Comparison of ENCODE assay signal across 27 mouse cellular contexts in the genomic region with DNA sequence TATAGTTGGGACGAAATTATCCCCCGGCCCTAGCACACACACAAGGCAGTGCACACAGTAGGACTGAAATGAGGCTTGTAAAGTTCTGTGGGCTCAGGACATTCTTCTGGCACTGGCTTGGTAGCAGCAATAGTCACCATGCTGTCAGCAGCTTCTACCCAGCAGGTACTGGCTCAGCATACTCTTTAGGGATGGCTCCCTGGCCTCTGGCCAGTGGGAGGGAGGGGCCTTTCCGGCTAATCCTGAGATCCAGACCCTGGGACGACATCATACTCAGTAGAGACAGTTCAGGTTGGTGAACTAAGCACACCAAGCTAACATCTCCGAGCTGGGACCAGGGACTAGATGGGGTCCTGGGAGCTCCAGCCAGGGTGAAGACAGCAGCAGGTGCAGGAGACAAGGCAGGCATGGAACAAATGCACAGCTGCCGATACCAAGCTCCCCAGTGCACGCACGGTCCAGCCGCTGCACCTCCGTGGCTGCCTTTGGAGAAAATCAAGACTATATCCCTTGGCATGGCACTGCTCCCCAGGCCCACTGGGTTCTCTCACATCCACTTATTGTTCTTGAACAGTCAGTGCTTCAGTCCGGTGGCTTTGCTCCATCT. TPM values are rescaled to one million over a fixed set of nuclear protein-coding genes. Genes with fewer than 3 reads are reported as not detected.
A peak's percentile ranks its signal among the peaks of the same experiment; 100 is the strongest.
DNase-seq lines count a peak whose midpoint lies in the region; ATAC-seq and TF ChIP-seq lines count a peak whose summit lies in the region.
"Had no signal": no experiment of that assay in that cellular context is flagged by ENCODE, and none has a peak within 500 bp of the region (broad histone marks: within the 10 kb centered on the region; RNA-seq: fewer than 3 reads in every experiment).

No protein-coding gene starts in this region.

- H3K4me2 ChIP-seq in neural tube, embryonic 13.5 days, result no peak overlapping the region
- no peak overlapping the region for H3K4me2 ChIP-seq in neural tube, embryonic 15.5 days
- no peak overlapping the region for H3K4me2 ChIP-seq in myocyte (ENCODE audit: low read depth)
- H3K4me2 ChIP-seq: heart, embryonic 13.5 days; hindbrain, embryonic 12.5 days; liver, embryonic 11.5 days; midbrain, embryonic 13.5 days; neural tube, embryonic 12.5 days had no signal

- no peak overlapping the region for H3K9ac ChIP-seq in neural tube, embryonic 13.5 days
- H3K9ac ChIP-seq in neural tube, embryonic 15.5 days (replicated peaks), result no peak overlapping the region
- H3K9ac ChIP-seq: heart, embryonic 13.5 days; hindbrain, embryonic 12.5 days; midbrain, embryonic 13.5 days; neural tube, embryonic 12.5 days had no signal

- TF ChIP-seq CTCF in gastrocnemius, adult 2 months (IDR thresholded peaks at IDR 0.05), result no peak
- TF ChIP-seq CTCF in left cerebral cortex, adult 2 months (IDR thresholded peaks at IDR 0.05), result no peak

- H3K79me2 ChIP-seq in myocyte (ENCODE audit: control insufficient read depth, insufficient read depth), result no peaks in the 10 kb centered on the region

- H3K27me3 ChIP-seq in neural tube, embryonic 13.5 days, result no peaks in the 10 kb centered on the region
- no peaks in the 10 kb centered on the region for H3K27me3 ChIP-seq in neural tube, embryonic 15.5 days (replicated peaks)
- H3K27me3 ChIP-seq in myocyte (ENCODE audit: control insufficient read depth, insufficient read depth, insufficient read length), result no peaks in the 10 kb centered on the region
- H3K27me3 ChIP-seq: hindbrain, embryonic 12.5 days; neural tube, embryonic 12.5 days; Patski had no signal

- DNase-seq in gastrocnemius, adult 2 months, result no peak
- no peak for DNase-seq in gastrocnemius, adult 8-10 months (ENCODE audit: low spot score in 2 of 2)
- DNase-seq in left cerebral cortex, adult 2 months (ENCODE audit: extremely low spot score in 1 of 2, low spot score in 2 of 2), result no peak
- DNase-seq in left cerebral cortex, postnatal 14 days (ENCODE audit: low spot score in 2 of 2), result no peak
- no peak for DNase-seq in frontal cortex, postnatal 10 days (ENCODE audit: low spot score in 2 of 2)
- DNase-seq: adrenal gland, adult 2 months; cerebellum, adult 8-10 months; gastrocnemius, postnatal 14 days; heart, adult 11 months; kidney, adult 2 months; kidney, postnatal 14 days; layer of hippocampus, postnatal 36 days; lung, adult 18-20 months; thymus, adult 2 months; thymus, postnatal 4 days had no signal

- H3ac ChIP-seq in myocyte (ENCODE audit: control insufficient read depth, insufficient read length), result no peak overlapping the region

- ATAC-seq in neural tube, embryonic 13.5 days (ENCODE audit: low read depth), result no peak
- ATAC-seq in neural tube, embryonic 15.5 days (ENCODE audit: low FRiP score), result no peak
- ATAC-seq: midbrain, embryonic 13.5 days; Patski had no signal

- no peak overlapping the region for H3K4me3 ChIP-seq in gastrocnemius, adult 2 months
- H3K4me3 ChIP-seq in left cerebral cortex, adult 2 months, result no peak overlapping the region
- no peak overlapping the region for H3K4me3 ChIP-seq in neural tube, embryonic 13.5 days
- H3K4me3 ChIP-seq in neural tube, embryonic 15.5 days (replicated peaks), result no peak overlapping the region
- no peak overlapping the region for H3K4me3 ChIP-seq in myocyte
- H3K4me3 ChIP-seq: heart, embryonic 13.5 days; hindbrain, embryonic 12.5 days; midbrain, embryonic 13.5 days; neural tube, embryonic 12.5 days had no signal

- H3K9me3 ChIP-seq in neural tube, embryonic 13.5 days, result no peaks in the 10 kb centered on the region
- H3K9me3 ChIP-seq in neural tube, embryonic 15.5 days (replicated peaks), result no peaks in the 10 kb centered on the region
- H3K9me3 ChIP-seq: heart, embryonic 13.5 days; hindbrain, embryonic 12.5 days; midbrain, embryonic 13.5 days; neural tube, embryonic 12.5 days had no signal

- intact Hi-C loops in gastrocnemius, adult 2 months (cut with DNase I), result no loop called here
- intact Hi-C loops in left cerebral cortex, adult 2 months (cut with DNase I), result no loop called here
- intact Hi-C loops in left cerebral cortex, postnatal 14 days (cut with DNase I), result no loop called here

- WGBS in neural tube, embryonic 13.5 days, result 76% methylated on average over 11 of the region's 11 CpGs
- 70% methylated on average over 11 of the region's 11 CpGs for whole genome bisulfite sequencing in neural tube, embryonic 15.5 days

- H3K36me3 ChIP-seq in neural tube, embryonic 13.5 days, result no peaks in the 10 kb centered on the region
- no peaks in the 10 kb centered on the region for H3K36me3 ChIP-seq in neural tube, embryonic 15.5 days
- no peaks in the 10 kb centered on the region for H3K36me3 ChIP-seq in myocyte (ENCODE audit: control insufficient read depth, insufficient read depth)
- H3K36me3 ChIP-seq: heart, embryonic 13.5 days; hindbrain, embryonic 12.5 days; midbrain, embryonic 13.5 days; neural tube, embryonic 12.5 days had no signal

- H3K27ac ChIP-seq in gastrocnemius, adult 2 months, result peak overlapping the region; percentile 85
- peak overlapping the region; percentile 12; the same call in 1 of the 2 replicates for H3K27ac ChIP-seq in left cerebral cortex, adult 2 months
- H3K27ac ChIP-seq in neural tube, embryonic 13.5 days (replicated peaks), result peak overlapping the region; percentile 3; the same call in 1 of the 2 replicates
- no peak overlapping the region for H3K27ac ChIP-seq in neural tube, embryonic 15.5 days (replicated peaks)
- H3K27ac ChIP-seq: heart, embryonic 13.5 days; hindbrain, embryonic 12.5 days; midbrain, embryonic 13.5 days; neural tube, embryonic 12.5 days had no signal

- no peak for TF ChIP-seq POLR2A in myocyte (IDR thresholded peaks at IDR 0.05; ENCODE audit: insufficient read length, low read depth)

- peaks cover 79% of the 10 kb centered on the region for H3K4me1 ChIP-seq in neural tube, embryonic 13.5 days (replicated peaks)
- H3K4me1 ChIP-seq in neural tube, embryonic 15.5 days, result peaks cover 42% of the 10 kb centered on the region

TF ChIP-seq in myocyte, 11 proteins besides CTCF, POLR2A, EP300 and RAD21:
- TF ChIP-seq USF1 (IDR thresholded peaks at IDR 0.05; ENCODE audit: low read depth) (no peak), MYOG (IDR thresholded peaks at IDR 0.05; ENCODE audit: control insufficient read depth in 1 of 3, insufficient read depth in 1 of 3, insufficient read length in 2 of 3, low read depth in 2 of 3) (peak in 2 of 3 experiments; percentile 70 to 83), TCF3 (IDR thresholded peaks at IDR 0.05; ENCODE audit: insufficient read length, low read depth) (peak; percentile 13), MYOD1 (IDR thresholded peaks at IDR 0.05; ENCODE audit: control insufficient read depth in 1 of 3, insufficient read length in 2 of 3, low read depth in 2 of 3) (peak in 2 of 3 experiments; percentile 70 to 82), SRF (IDR thresholded peaks at IDR 0.05; ENCODE audit: control insufficient read depth, insufficient read length, low read depth) (no peak)

RNA-seq across cellular contexts. Expression of gene Pde2a, which starts 42.3 kb away (rescaled TPM):
- total RNA-seq in gastrocnemius, adult 2 months (2021), result 10 to 100 TPM; 21.2 to 28.5 TPM
- 10 to 100 TPM; 15.2 to 22.9 (median 18.4) TPM for total RNA-seq in gastrocnemius, adult 8-10 months (2022)
- 100 to 1,000 TPM; 372 to 375 TPM for total RNA-seq in left cerebral cortex, adult 2 months (2021)
- 100 to 1,000 TPM; 349 to 363 TPM for total RNA-seq in left cerebral cortex, postnatal 14 days (2021)
- 43.6 TPM in 2 replicates for polyA plus RNA-seq in neural tube, embryonic 13.5 days (2015; fragmentation: Nextera tagmentation; extraction: Ambion mirVana)
- 27.9 and 28.5 TPM in 2 replicates for polyA plus RNA-seq in neural tube, embryonic 15.5 days (2015; fragmentation: Nextera tagmentation; extraction: Ambion mirVana)
- polyA plus RNA-seq in myocyte (2012; fragmentation: generic; extraction: Trizol), result 49.3 TPM

RNA-seq across cellular contexts. Expression of gene Gm45837, which starts 53.1 kb away (rescaled TPM):
- not detected for total RNA-seq in gastrocnemius, adult 2 months (2021)
- 1 to 10 TPM in 2 of 4 experiments, not detected in 2; 3.8 to 4.1 TPM for total RNA-seq in gastrocnemius, adult 8-10 months (2022)
- total RNA-seq in left cerebral cortex, adult 2 months (2021), result 1 to 10 TPM; 1.6 to 3.4 TPM
- not detected for total RNA-seq in left cerebral cortex, postnatal 14 days (2021)
- polyA plus RNA-seq in neural tube, embryonic 13.5 days (2015; fragmentation: Nextera tagmentation; extraction: Ambion mirVana), result not detected in 2 replicates
- 0.99 TPM in 1 of 2 replicates, not detected in the other for polyA plus RNA-seq in neural tube, embryonic 15.5 days (2015; fragmentation: Nextera tagmentation; extraction: Ambion mirVana)
- 0.55 TPM for polyA plus RNA-seq in myocyte (2012; fragmentation: generic; extraction: Trizol)
- total RNA-seq: adrenal gland, adult 2 months; ES-E14; heart, postnatal 14 days had no signal
- polyA plus RNA-seq: forebrain, embryonic 11.5 days; heart, embryonic 13.5 days; hindbrain, embryonic 12.5 days; kidney, adult 2 months; liver, embryonic 11.5 days; midbrain, embryonic 13.5 days; neural tube, embryonic 12.5 days; thymus, adult 2 months had no signal

Comparison
In these comparisons a context has a peak if more than half of its experiments do, and no peak if none do; other contexts are left out.
1. RNA of gene Pde2a, which starts 42.3 kb away (total RNA-seq): 372 to 375 TPM in left cerebral cortex, adult 2 months and 349 to 363 TPM in left cerebral cortex, postnatal 14 days; 21.2 to 28.5 TPM in gastrocnemius, adult 2 months and 15.2 to 22.9 TPM in gastrocnemius, adult 8-10 months; every median in the first group is over 10 times any median in the second.